16 mouse cellular contexts compared by ENCODE assay signal in genomic region chr1:17838408-17839022, GRCm38 (mm10).
DNase-seq lines count a peak whose midpoint lies in the region; ATAC-seq and TF ChIP-seq lines count a peak whose summit lies in the region.
"Had no signal": no experiment of that assay in that cellular context is flagged by ENCODE, and none has a peak within 500 bp of the region (broad histone marks: within the 10 kb centered on the region; RNA-seq: fewer than 3 reads in every experiment).

No protein-coding gene starts in this region.

- H3K4me3 ChIP-seq in forebrain, embryonic 15.5 days, result no peak overlapping the region
- H3K4me3 ChIP-seq in hindbrain, postnatal 0 days (ENCODE audit: low read length), result no peak overlapping the region
- H3K4me3 ChIP-seq: heart, embryonic 13.5 days; myocyte had no signal

- no peaks in the 10 kb centered on the region for H3K36me3 ChIP-seq in forebrain, embryonic 15.5 days
- no peaks in the 10 kb centered on the region for H3K36me3 ChIP-seq in hindbrain, postnatal 0 days (ENCODE audit: insufficient read depth, low read length)
- H3K36me3 ChIP-seq: heart, embryonic 13.5 days had no signal

- intact Hi-C loops in heart, postnatal 14 days (cut with DNase I), result no loop called here

- H3K27me3 ChIP-seq in forebrain, embryonic 15.5 days, result no peaks in the 10 kb centered on the region
- H3K27me3 ChIP-seq in hindbrain, postnatal 0 days (ENCODE audit: insufficient read depth, low read length), result no peaks in the 10 kb centered on the region
- H3K27me3 ChIP-seq: heart, embryonic 13.5 days had no signal

- no peaks in the 10 kb centered on the region for H3K9me3 ChIP-seq in forebrain, embryonic 15.5 days
- no peaks in the 10 kb centered on the region for H3K9me3 ChIP-seq in hindbrain, postnatal 0 days (ENCODE audit: low read length)

- H3K4me2 ChIP-seq in forebrain, embryonic 15.5 days (replicated peaks), result no peak overlapping the region
- H3K4me2 ChIP-seq in hindbrain, postnatal 0 days (ENCODE audit: low read depth, low read length), result 0 out of 2 replicates have a peak overlapping the region, but pooled peaks have one; percentile 14
- H3K4me2 ChIP-seq: heart, embryonic 13.5 days had no signal

- DNase-seq in right cerebral cortex, adult 18-20 months, result peak; percentile 4
- DNase-seq in right cerebral cortex, postnatal 14 days, result no peak
- peak; percentile 77 for DNase-seq in hindbrain, postnatal 0 days (ENCODE audit: low spot score)
- peak; percentile 18 for DNase-seq in retina, embryonic 14.5 days (ENCODE audit: low spot score)
- DNase-seq in heart, postnatal 14 days, result no peak
- no peak for DNase-seq in ovary, postnatal 10 days (ENCODE audit: low spot score)
- DNase-seq: adrenal gland, postnatal 10 days; cerebellum, adult 18-20 months; gastrocnemius, postnatal 10 days; kidney, postnatal 4 days; lung, postnatal 36 days had no signal

- no peaks in the 10 kb centered on the region for H3K4me1 ChIP-seq in forebrain, embryonic 15.5 days
- H3K4me1 ChIP-seq in hindbrain, postnatal 0 days (ENCODE audit: insufficient read depth, low read length), result no peaks in the 10 kb centered on the region
- H3K4me1 ChIP-seq: heart, embryonic 13.5 days had no signal

- peak; percentile 99 for ATAC-seq in forebrain, embryonic 15.5 days (replicated peaks)
- peak; percentile 97 for ATAC-seq in hindbrain, postnatal 0 days

- TF ChIP-seq CTCF in hindbrain, postnatal 0 days (IDR thresholded peaks at IDR 0.05; ENCODE audit: low read depth), result no peak

- 39% methylated on average over 6 of the region's 6 CpGs for WGBS in forebrain, embryonic 15.5 days
- WGBS in hindbrain, postnatal 0 days, result 17% methylated on average over 6 of the region's 6 CpGs

- H3K27ac ChIP-seq in forebrain, embryonic 15.5 days (replicated peaks), result 0 out of 2 replicates have a peak overlapping the region, but pooled peaks have one; percentile 31
- H3K27ac ChIP-seq in hindbrain, postnatal 0 days, result no peak overlapping the region
- H3K27ac ChIP-seq: heart, embryonic 13.5 days; liver, embryonic 14.5 days; stomach, postnatal 0 days had no signal

- no peak overlapping the region for H3K9ac ChIP-seq in forebrain, embryonic 15.5 days (replicated peaks)
- no peak overlapping the region for H3K9ac ChIP-seq in hindbrain, postnatal 0 days (replicated peaks; ENCODE audit: low read length)
- H3K9ac ChIP-seq: heart, embryonic 13.5 days; liver, embryonic 14.5 days had no signal

Comparison
In these comparisons a context has a peak if more than half of its experiments do, and no peak if none do; other contexts are left out.
1. DNase-seq: peak in right cerebral cortex, adult 18-20 months (single experiment), hindbrain, postnatal 0 days (single experiment) and retina, embryonic 14.5 days (single experiment); none in right cerebral cortex, postnatal 14 days (single experiment), heart, postnatal 14 days (0 of 2) and ovary, postnatal 10 days (single experiment).